Mouse (Mus musculus) ES-E14 (cell line): ENCODE results near the gene Gm49318. TPM values are rescaled to one million over a fixed set of nuclear protein-coding genes. Genes with fewer than 3 reads are reported as not detected.
"Not testable (repeated sequence)": the region's sequence is repeated elsewhere in the genome, so short reads cannot be mapped to it uniquely, and the experiment has no call there.

Source experiments
- DNase-seq: peaks from one replicate; pipeline ENCODE4 v3.0.0-alpha.2; 2013; ENCODE audit warnings: low read depth, low spot score
- H3K27ac ChIP-seq: 2 replicates; pipeline ENCODE4 v1.5.1; 2012; ENCODE audit warnings: low read depth, mild to moderate bottlenecking, low read length, moderate library complexity, mixed read lengths; ENCODE audit not compliant: poor library complexity, insufficient read depth, severe bottlenecking
- H3K36me3 ChIP-seq: 2 replicates; pipeline ENCODE4 v1.6.1; 2012; ENCODE audit warnings: mild to moderate bottlenecking, low read length, moderate library complexity, mixed read lengths; ENCODE audit not compliant: control insufficient read depth, poor library complexity, insufficient read depth, severe bottlenecking
- H3K4me1 ChIP-seq, 2 experiments: fragments of 150-350 bp in 1 of 2; sonication (generic) in 1 of 2; 2 replicates each; pipeline ENCODE4 v1.6.1; 2012; ENCODE audit warnings: low read length in 2 of 2, mild to moderate bottlenecking in 1 of 2, mixed read lengths in 1 of 2; ENCODE audit not compliant: control insufficient read depth in 2 of 2, insufficient read depth in 2 of 2, poor library complexity in 1 of 2
- H3K4me3 ChIP-seq, 2 experiments: fragments of 150-350 bp in 1 of 2; sonication (generic) in 1 of 2; 2 replicates each; pipeline ENCODE4 v1.5.1; 2012; ENCODE audit warnings: low read length in 2 of 2, low read depth in 1 of 2, mild to moderate bottlenecking in 1 of 2, mixed read lengths in 1 of 2; ENCODE audit not compliant: insufficient read depth in 1 of 2, poor library complexity in 1 of 2, severe bottlenecking in 1 of 2
- H3K9ac ChIP-seq: 2 replicates; pipeline ENCODE4 v1.6.1; 2012; ENCODE audit warnings: low read depth, mild to moderate bottlenecking, low read length, mixed read lengths; ENCODE audit not compliant: poor library complexity, insufficient read depth, severe bottlenecking
- H3K9me3 ChIP-seq: fragments of 150-350 bp; sonication (generic); 2 replicates; pipeline ENCODE4 v1.6.1; 2012; ENCODE audit warnings: low read depth, mild to moderate bottlenecking, low read length; ENCODE audit not compliant: control insufficient read depth, insufficient read depth
- CHD2 ChIP-seq: IDR thresholded peaks from 2 replicates; pipeline ENCODE4 v1.6.1; 2014; ENCODE audit warnings: mild to moderate bottlenecking, low read depth, low read length, inconsistent platforms
- HCFC1 ChIP-seq: IDR thresholded peaks from 2 replicates; pipeline ENCODE4 v1.6.1; 2012; ENCODE audit warnings: low read length, inconsistent platforms, borderline replicate concordance; ENCODE audit not compliant: insufficient read depth
- MAFK ChIP-seq: IDR thresholded peaks from 2 replicates; pipeline ENCODE4 v1.6.1; 2014; ENCODE audit warnings: mild to moderate bottlenecking, low read depth, low read length, inconsistent platforms; ENCODE audit not compliant: insufficient read depth
- ZC3H11A ChIP-seq: IDR thresholded peaks from 2 replicates; pipeline ENCODE4 v1.6.1; 2012; ENCODE audit warnings: low read depth, mild to moderate bottlenecking, inconsistent platforms, low read length, borderline replicate concordance
- ZNF384 ChIP-seq: IDR thresholded peaks from 2 replicates; pipeline ENCODE4 v1.6.1; 2012; ENCODE audit warnings: low read depth, low read length, inconsistent platforms
- in situ Hi-C, 2 experiments: fragments of 600-800 bp; cut with MboI; formaldehyde crosslinking; loops; one replicate each; pipeline ENCODE4 v1.15.1; 2025; ENCODE audit warnings: low sequenced_read_pairs in 2 of 2, inconsistent platforms in 1 of 2; ENCODE audit not compliant: unreplicated experiment in 2 of 2
- total RNA-seq: library from RNA; depleted of rRNA; stranded (reverse); fragments of 300-350 nt; gene quantifications from 2 replicates; pipeline ENCODE4 v1.2.3, GENCODE M21; 2012

Gm49318 gene
- total RNA-seq, 1 experiment = not detected

DNA sequence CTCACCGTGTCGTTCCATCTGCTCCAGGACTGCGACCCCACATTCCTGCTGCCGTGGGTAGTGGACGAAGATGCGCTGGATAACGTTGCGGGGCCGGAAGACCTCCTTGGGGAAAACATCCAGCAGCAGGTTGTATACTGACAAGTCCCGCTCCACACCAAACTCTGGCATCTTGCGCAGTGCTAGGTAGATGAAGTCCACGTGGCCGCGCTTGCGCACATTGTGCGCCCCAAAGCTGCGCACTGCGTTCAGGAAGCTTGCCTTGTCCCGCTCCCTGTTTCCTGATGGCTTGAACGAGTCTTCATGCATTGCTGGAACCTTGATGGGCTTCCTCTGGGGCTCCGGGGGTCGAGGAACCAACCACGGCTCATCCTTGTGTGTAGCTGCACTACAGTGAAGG is 5.2 kb upstream of the Gm49318 start:
- peaks cover 0 to 4% of the 10 kb centered on the region in 2 experiments; a peak in 1 of 4 replicates for H3K4me1 ChIP-seq
- no peak overlapping the region for H3K27ac ChIP-seq
- peak overlapping the region; percentile 5 to 51 for H3K4me3 ChIP-seq
- H3K9ac ChIP-seq = peak overlapping the region; percentile 49
- TF ChIP-seq CHD2 = no peak
- TF ChIP-seq MAFK = no peak
- no peak for TF ChIP-seq ZC3H11A
- TF ChIP-seq ZNF384 = no peak
- TF ChIP-seq HCFC1 = no peak
- DNase-seq = no peak
- H3K9me3 ChIP-seq = no peaks in the 10 kb centered on the region
- peaks cover 22% of the 10 kb centered on the region for H3K36me3 ChIP-seq
- in situ Hi-C loops = no loop called here

DNA sequence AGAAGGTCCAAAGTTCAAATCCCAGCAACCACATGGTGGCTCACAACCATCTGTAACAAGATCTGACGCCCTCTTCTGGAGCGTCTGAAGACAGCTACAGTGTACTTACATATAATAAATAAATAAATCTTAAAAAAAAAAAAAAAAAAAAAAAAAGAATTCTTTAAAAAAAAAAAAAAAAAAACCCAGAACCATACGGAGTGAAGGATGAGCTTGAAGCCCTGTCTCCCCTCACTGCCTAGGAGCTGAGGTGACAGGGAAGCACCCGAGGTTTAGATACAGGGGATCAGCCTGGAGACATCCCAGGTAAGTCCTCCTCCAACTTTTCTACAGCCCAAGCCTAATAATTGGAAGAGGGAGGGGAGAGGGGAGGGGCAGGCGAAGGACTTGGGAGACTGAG is 4.7 kb upstream of the Gm49318 start:
- H3K4me1 ChIP-seq, H3K9me3 ChIP-seq, H3K27ac ChIP-seq, in situ Hi-C loops, DNase-seq: not testable (repeated sequence)
- H3K4me3 ChIP-seq = peak overlapping the region in 1 of 2 experiments; percentile 51; a peak in 2 of 4 replicates
- peaks cover 22% of the 10 kb centered on the region for H3K36me3 ChIP-seq
- peak; percentile 85 for TF ChIP-seq ZNF384
- peak overlapping the region; percentile 49 for H3K9ac ChIP-seq

DNA sequence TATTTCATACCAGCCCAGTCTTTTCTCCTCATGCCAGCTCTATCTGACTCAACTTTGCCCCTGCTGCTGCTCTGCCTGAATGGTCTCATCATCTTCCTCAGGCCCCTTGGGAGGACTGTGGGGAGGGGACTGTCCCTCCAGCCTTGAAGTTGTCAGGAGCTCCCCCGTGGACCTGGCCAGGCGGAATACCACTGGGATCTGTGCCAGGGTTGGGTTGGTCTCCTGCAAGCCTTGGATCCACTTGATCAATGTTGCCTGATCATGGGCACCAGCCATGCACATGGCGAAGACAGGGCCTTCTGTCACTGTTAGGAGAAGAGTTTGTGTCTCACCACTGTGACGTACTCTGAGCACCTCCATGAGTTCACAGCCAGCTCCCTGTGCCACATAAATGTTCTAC is 1.2 kb upstream of the Gm49318 start:
- Histone ChIP-seq H3K4me3 (no peak overlapping the region), H3K4me1 (peaks cover 0 to 7% of the 10 kb centered on the region in 2 experiments; a peak in 1 of 4 replicates), H3K27ac (no peak overlapping the region), H3K9ac (no peak overlapping the region), H3K36me3 (peaks cover 31% of the 10 kb centered on the region), H3K9me3 (no peaks in the 10 kb centered on the region)
- TF ChIP-seq HCFC1 = no peak
- TF ChIP-seq CHD2 = no peak
- no peak for TF ChIP-seq ZNF384
- no peak for TF ChIP-seq ZC3H11A
- no peak for TF ChIP-seq MAFK
- in situ Hi-C loops = no loop called here
- no peak for DNase-seq

- no peak for DNase-seq
- TF ChIP-seq HCFC1 = no peak
- TF ChIP-seq MAFK = no peak
- TF ChIP-seq ZC3H11A = no peak
- no peak for TF ChIP-seq CHD2
- no peak for TF ChIP-seq ZNF384
- H3K4me3 ChIP-seq = peak overlapping the region; percentile 24 to 95
- H3K9ac ChIP-seq = peak overlapping the region; percentile 54
- in situ Hi-C loops = no loop called here
- peaks cover 34% of the 10 kb centered on the region for H3K36me3 ChIP-seq
- no peak overlapping the region for H3K27ac ChIP-seq
- no peaks in the 10 kb centered on the region for H3K9me3 ChIP-seq
- H3K4me1 ChIP-seq = peaks cover 0 to 4% of the 10 kb centered on the region in 2 experiments; a peak in 1 of 4 replicates
Measured at GRCm38 (mm10) chr9:22069881-22070553, 1.0 kb downstream of the Gm49318 start.

DNA sequence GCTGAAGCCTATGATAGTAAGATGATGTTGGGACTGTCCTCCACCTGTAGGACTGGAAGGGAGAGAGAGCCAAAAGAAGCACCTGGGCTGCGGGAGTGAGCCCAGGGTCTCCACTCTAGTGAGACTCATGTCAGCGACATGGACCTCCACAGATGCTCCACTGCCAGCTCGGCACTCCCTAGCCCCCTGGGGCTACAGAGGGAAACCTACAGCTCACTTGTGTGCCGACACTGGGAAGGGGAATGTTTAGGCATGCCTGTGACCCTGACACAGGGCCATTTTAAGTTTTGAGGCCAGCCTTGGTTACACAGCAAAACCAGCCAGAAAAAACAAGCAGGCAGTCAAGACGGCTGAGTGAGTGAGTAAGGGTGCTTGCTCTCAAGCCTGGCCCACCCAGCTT is 3.9 kb downstream of the Gm49318 start:
- TF ChIP-seq HCFC1 (no peak), MAFK (no peak), ZC3H11A (no peak), CHD2 (no peak), ZNF384 (no peak)
- Histone ChIP-seq H3K4me1 (peaks cover 0 to 4% of the 10 kb centered on the region in 2 experiments; a peak in 1 of 4 replicates), H3K4me3 (no peak overlapping the region), H3K9ac (no peak overlapping the region), H3K9me3 (no peaks in the 10 kb centered on the region), H3K36me3 (peaks cover 25% of the 10 kb centered on the region), H3K27ac (no peak overlapping the region)
- in situ Hi-C loops = no loop called here
- DNase-seq = no peak
